Comparison of ENCODE assay signal across 16 mouse cellular contexts in the genomic region with DNA sequence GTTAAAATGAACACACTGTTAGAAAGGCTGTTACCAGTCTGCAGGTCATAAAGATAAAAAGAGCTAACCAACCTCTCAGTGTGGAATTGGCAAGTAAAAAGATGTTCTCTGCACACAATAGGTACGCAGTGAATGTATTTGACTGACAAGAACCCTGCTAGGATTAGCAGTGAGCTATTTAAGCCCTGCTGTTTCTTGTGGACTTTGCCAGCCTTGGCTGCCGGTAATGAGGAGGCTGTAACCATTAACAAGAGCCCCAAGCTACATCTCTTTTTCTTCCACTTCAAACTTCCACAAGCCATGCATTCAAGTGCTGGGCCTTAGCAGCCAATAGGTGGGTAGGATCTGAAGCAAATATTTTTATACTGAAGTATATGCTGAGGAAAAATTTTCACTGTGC.
DNase-seq lines count a peak whose midpoint lies in the region; ATAC-seq and TF ChIP-seq lines count a peak whose summit lies in the region.
"Had no signal": no experiment of that assay in that cellular context is flagged by ENCODE, and none has a peak within 500 bp of the region (broad histone marks: within the 10 kb centered on the region; RNA-seq: fewer than 3 reads in every experiment).

No protein-coding gene starts in this region.

- no peaks in the 10 kb centered on the region for H3K36me3 ChIP-seq in kidney, embryonic 14.5 days (ENCODE audit: control insufficient read depth, insufficient read depth, low read length)
- no peaks in the 10 kb centered on the region for H3K36me3 ChIP-seq in midbrain, embryonic 12.5 days
- no peaks in the 10 kb centered on the region for H3K36me3 ChIP-seq in midbrain, embryonic 11.5 days (ENCODE audit: control insufficient read depth, insufficient read depth, low read length)
- H3K36me3 ChIP-seq in forebrain, postnatal 0 days (ENCODE audit: insufficient read depth) = no peaks in the 10 kb centered on the region
- H3K36me3 ChIP-seq: limb, embryonic 12.5 days; liver, embryonic 15.5 days had no signal

- no peak for ATAC-seq in kidney, embryonic 14.5 days (ENCODE audit: low FRiP score, low TSS enrichment)
- peak; percentile 54 for ATAC-seq in midbrain, embryonic 12.5 days (ENCODE audit: low FRiP score, low read depth)
- ATAC-seq in midbrain, embryonic 11.5 days (ENCODE audit: low FRiP score) = no peak
- ATAC-seq in forebrain, postnatal 0 days = 0 out of 2 replicates have a peak, but pooled peaks have one; percentile 12
- ATAC-seq: intestine, postnatal 0 days had no signal

- no peak overlapping the region for H3K9ac ChIP-seq in kidney, embryonic 14.5 days (ENCODE audit: low read depth, low read length)
- no peak overlapping the region for H3K9ac ChIP-seq in midbrain, embryonic 12.5 days (replicated peaks)
- no peak overlapping the region for H3K9ac ChIP-seq in midbrain, embryonic 11.5 days (ENCODE audit: low read length)
- H3K9ac ChIP-seq in forebrain, postnatal 0 days = no peak overlapping the region
- H3K9ac ChIP-seq: limb, embryonic 12.5 days; liver, embryonic 15.5 days had no signal

- no peaks in the 10 kb centered on the region for H3K27me3 ChIP-seq in kidney, embryonic 14.5 days (ENCODE audit: control insufficient read depth, insufficient read depth, low read length)
- no peaks in the 10 kb centered on the region for H3K27me3 ChIP-seq in midbrain, embryonic 12.5 days
- H3K27me3 ChIP-seq in midbrain, embryonic 11.5 days (ENCODE audit: control insufficient read depth, insufficient read depth, low read length) = no peaks in the 10 kb centered on the region
- no peaks in the 10 kb centered on the region for H3K27me3 ChIP-seq in forebrain, postnatal 0 days (ENCODE audit: insufficient read depth, low read length)
- H3K27me3 ChIP-seq: limb, embryonic 12.5 days; liver, embryonic 15.5 days; megakaryocyte, embryonic 14.5 days had no signal

- no peak overlapping the region for H3K27ac ChIP-seq in kidney, embryonic 14.5 days (ENCODE audit: low read depth, low read length)
- no peak overlapping the region for H3K27ac ChIP-seq in midbrain, embryonic 12.5 days (replicated peaks)
- no peak overlapping the region for H3K27ac ChIP-seq in midbrain, embryonic 11.5 days (ENCODE audit: low read depth, low read length)
- no peak overlapping the region for H3K27ac ChIP-seq in forebrain, postnatal 0 days (ENCODE audit: low read depth, low read length)
- H3K27ac ChIP-seq: limb, embryonic 12.5 days; liver, embryonic 15.5 days had no signal

- WGBS in kidney, embryonic 14.5 days = 45% methylated on average over 2 of the region's 2 CpGs
- WGBS in midbrain, embryonic 12.5 days = 7% methylated on average over 2 of the region's 2 CpGs
- WGBS in midbrain, embryonic 11.5 days = 10% methylated on average over 2 of the region's 2 CpGs
- WGBS in forebrain, postnatal 0 days = 3% methylated on average over 2 of the region's 2 CpGs

- no peaks in the 10 kb centered on the region for H3K9me3 ChIP-seq in kidney, embryonic 14.5 days (ENCODE audit: control insufficient read depth, low read length)
- no peaks in the 10 kb centered on the region for H3K9me3 ChIP-seq in midbrain, embryonic 12.5 days
- H3K9me3 ChIP-seq in midbrain, embryonic 11.5 days (ENCODE audit: control insufficient read depth, low read length) = no peaks in the 10 kb centered on the region
- no peaks in the 10 kb centered on the region for H3K9me3 ChIP-seq in forebrain, postnatal 0 days (ENCODE audit: low read length)
- H3K9me3 ChIP-seq: limb, embryonic 12.5 days; liver, embryonic 15.5 days; megakaryocyte, embryonic 14.5 days had no signal

- no peak overlapping the region for H3K4me3 ChIP-seq in kidney, embryonic 14.5 days (ENCODE audit: low read length)
- no peak overlapping the region for H3K4me3 ChIP-seq in midbrain, embryonic 12.5 days
- H3K4me3 ChIP-seq in midbrain, embryonic 11.5 days (ENCODE audit: low read depth, low read length) = no peak overlapping the region
- no peak overlapping the region for H3K4me3 ChIP-seq in forebrain, postnatal 0 days (ENCODE audit: low read depth, low read length)
- H3K4me3 ChIP-seq: limb, embryonic 12.5 days; liver, embryonic 15.5 days; megakaryocyte, embryonic 14.5 days had no signal

- DNase-seq in kidney, adult 11 months = peak; percentile 18
- DNase-seq in midbrain, embryonic 11.5 days (ENCODE audit: low spot score, missing footprints) = no peak
- DNase-seq in forebrain, postnatal 0 days = no peak
- no peak for DNase-seq in thymus, postnatal 36 days
- DNase-seq in urinary bladder, postnatal 14 days (ENCODE audit: low spot score) = no peak
- DNase-seq: adrenal gland, adult 2 months; cerebellum, adult 18-20 months; gastrocnemius, postnatal 36 days; lung, postnatal 10 days; right cerebral cortex, postnatal 25 days had no signal

- no peak overlapping the region for H3K4me2 ChIP-seq in kidney, embryonic 14.5 days (replicated peaks; ENCODE audit: low read depth, low read length)
- no peak overlapping the region for H3K4me2 ChIP-seq in midbrain, embryonic 12.5 days (replicated peaks)
- H3K4me2 ChIP-seq in midbrain, embryonic 11.5 days = no peak overlapping the region
- H3K4me2 ChIP-seq in forebrain, postnatal 0 days (ENCODE audit: low read depth) = no peak overlapping the region
- H3K4me2 ChIP-seq: limb, embryonic 12.5 days; liver, embryonic 15.5 days had no signal

- no peak for TF ChIP-seq CTCF in forebrain, postnatal 0 days (IDR thresholded peaks at IDR 0.05; ENCODE audit: low read depth)

- no peaks in the 10 kb centered on the region for H3K4me1 ChIP-seq in kidney, embryonic 14.5 days (ENCODE audit: control insufficient read depth, insufficient read depth, low read length)
- H3K4me1 ChIP-seq in midbrain, embryonic 12.5 days = 0 out of 2 replicates have a peak, but pooled peaks cover 3% of the 10 kb centered on the region
- no peaks in the 10 kb centered on the region for H3K4me1 ChIP-seq in midbrain, embryonic 11.5 days (ENCODE audit: control insufficient read depth, insufficient read depth, low read length)
- H3K4me1 ChIP-seq in forebrain, postnatal 0 days (ENCODE audit: insufficient read depth) = peaks cover 10% of the 10 kb centered on the region; the same call in 1 of the 2 replicates
- H3K4me1 ChIP-seq: limb, embryonic 12.5 days; liver, embryonic 15.5 days; megakaryocyte, embryonic 14.5 days had no signal

Comparison
In these comparisons a context has a peak if more than half of its experiments do, and no peak if none do; other contexts are left out.
1. ATAC-seq: peak in midbrain, embryonic 12.5 days (single experiment) and forebrain, postnatal 0 days (single experiment); none in kidney, embryonic 14.5 days (single experiment) and midbrain, embryonic 11.5 days (single experiment).